7 mouse cellular contexts compared by ENCODE assay signal in genomic region chr8:124898251-124898905, GRCm38 (mm10). TPM values are rescaled to one million over a fixed set of nuclear protein-coding genes. Genes with fewer than 3 reads are reported as not detected.
DNase-seq lines count a peak whose midpoint lies in the region; ATAC-seq lines count a peak whose summit lies in the region.

No protein-coding gene starts in this region.

- H3K4me1 ChIP-seq in megakaryocyte, embryonic 14.5 days: peaks cover 71% of the 10 kb centered on the region
- peaks cover 34% of the 10 kb centered on the region for H3K4me1 ChIP-seq in embryonic facial prominence, embryonic 13.5 days
- H3K4me1 ChIP-seq in intestine, embryonic 14.5 days (replicated peaks; ENCODE audit: control insufficient read depth, insufficient read depth, low read length): peaks cover 20% of the 10 kb centered on the region
- peaks cover 35% of the 10 kb centered on the region for H3K4me1 ChIP-seq in neural tube, embryonic 12.5 days

- H3K36me3 ChIP-seq in megakaryocyte, embryonic 14.5 days (replicated peaks; ENCODE audit: low read length): peaks cover 75% of the 10 kb centered on the region
- peaks cover 52% of the 10 kb centered on the region for H3K36me3 ChIP-seq in embryonic facial prominence, embryonic 13.5 days
- H3K36me3 ChIP-seq in intestine, embryonic 14.5 days (ENCODE audit: control insufficient read depth, insufficient read depth, low read length): peaks cover 47% of the 10 kb centered on the region
- peaks cover 58% of the 10 kb centered on the region for H3K36me3 ChIP-seq in neural tube, embryonic 12.5 days

- H3K9me3 ChIP-seq in megakaryocyte, embryonic 14.5 days: no peaks in the 10 kb centered on the region
- no peaks in the 10 kb centered on the region for H3K9me3 ChIP-seq in embryonic facial prominence, embryonic 13.5 days
- no peaks in the 10 kb centered on the region for H3K9me3 ChIP-seq in intestine, embryonic 14.5 days (ENCODE audit: control insufficient read depth, low read length)
- H3K9me3 ChIP-seq in neural tube, embryonic 12.5 days: no peaks in the 10 kb centered on the region

- WGBS in embryonic facial prominence, embryonic 13.5 days: 7% methylated on average over 31 of the region's 31 CpGs
- WGBS in intestine, embryonic 14.5 days: 5% methylated on average over 31 of the region's 31 CpGs
- 7% methylated on average over 31 of the region's 31 CpGs for WGBS in neural tube, embryonic 12.5 days

- H3K27me3 ChIP-seq in megakaryocyte, embryonic 14.5 days (replicated peaks): no peaks in the 10 kb centered on the region
- H3K27me3 ChIP-seq in embryonic facial prominence, embryonic 13.5 days: no peaks in the 10 kb centered on the region
- H3K27me3 ChIP-seq in intestine, embryonic 14.5 days (replicated peaks; ENCODE audit: control insufficient read depth, insufficient read depth, low read length): no peaks in the 10 kb centered on the region
- no peaks in the 10 kb centered on the region for H3K27me3 ChIP-seq in neural tube, embryonic 12.5 days (replicated peaks)

- no peak for DNase-seq in intestine, embryonic 14.5 days (ENCODE audit: low spot score)
- no peak for DNase-seq in embryo, embryonic 9.5 days (ENCODE audit: extremely low spot score)
- no peak for DNase-seq in ovary, postnatal 10 days (ENCODE audit: low spot score)

- H3K4me3 ChIP-seq in megakaryocyte, embryonic 14.5 days (replicated peaks): peak overlapping the region; percentile 93
- peak overlapping the region; percentile 94 for H3K4me3 ChIP-seq in embryonic facial prominence, embryonic 13.5 days
- H3K4me3 ChIP-seq in intestine, embryonic 14.5 days (ENCODE audit: low read depth, low read length): peak overlapping the region; percentile 96
- H3K4me3 ChIP-seq in neural tube, embryonic 12.5 days: peak overlapping the region; percentile 96

- ATAC-seq in megakaryocyte, adult 5-6 weeks (ENCODE audit: poor library complexity, severe bottlenecking): no peak
- no peak for ATAC-seq in embryonic facial prominence, embryonic 13.5 days (ENCODE audit: insufficient number of reproducible peaks, insufficient read depth, low FRiP score, low TSS enrichment, low read depth)
- peak; percentile 22; the same call in 1 of the 2 replicates for ATAC-seq in intestine, embryonic 14.5 days (replicated peaks; ENCODE audit: low FRiP score, low TSS enrichment, low read depth)
- ATAC-seq in neural tube, embryonic 12.5 days (ENCODE audit: low FRiP score, low read depth): peak; percentile 39; the same call in 1 of the 2 replicates

- peak overlapping the region; percentile 88 for H3K9ac ChIP-seq in embryonic facial prominence, embryonic 13.5 days
- H3K9ac ChIP-seq in intestine, embryonic 14.5 days (ENCODE audit: low read length): peak overlapping the region; percentile 74
- peak overlapping the region; percentile 86 for H3K9ac ChIP-seq in neural tube, embryonic 12.5 days

- peak overlapping the region; percentile 98 for H3K4me2 ChIP-seq in embryonic facial prominence, embryonic 13.5 days
- peak overlapping the region; percentile 93 for H3K4me2 ChIP-seq in intestine, embryonic 14.5 days (ENCODE audit: low read length)
- peak overlapping the region; percentile 99 for H3K4me2 ChIP-seq in neural tube, embryonic 12.5 days (replicated peaks)

- H3K27ac ChIP-seq in embryonic facial prominence, embryonic 13.5 days: 0 out of 2 replicates have a peak overlapping the region, but pooled peaks have one; percentile 33
- H3K27ac ChIP-seq in intestine, embryonic 14.5 days (ENCODE audit: low read depth): no peak overlapping the region
- H3K27ac ChIP-seq in neural tube, embryonic 12.5 days: 0 out of 2 replicates have a peak overlapping the region, but pooled peaks have one; percentile 26

RNA-seq across cellular contexts. Expression of gene Sprtn, which starts 0.7 kb away (rescaled TPM):
- polyA plus RNA-seq in megakaryocyte, embryonic 14.5 days (2012; ENCODE audit: insufficient read depth, low replicate concordance): 1.7 and 2.5 TPM in 2 replicates
- 11.0 and 11.1 TPM in 2 replicates for total RNA-seq in megakaryocyte, adult 5-6 weeks (2015)
- total RNA-seq in megakaryocyte, adult 5-6 weeks (2017): 18.9 and 20.7 TPM in 2 replicates
- 10.4 and 10.7 TPM in 2 replicates for polyA plus RNA-seq in embryonic facial prominence, embryonic 13.5 days (2015; fragmentation: Nextera tagmentation; extraction: Ambion mirVana)
- 7.9 and 8.8 TPM in 2 replicates for polyA plus RNA-seq in intestine, embryonic 14.5 days (2014; fragmentation: Nextera tagmentation; extraction: Ambion mirVana)
- 12.6 and 15.1 TPM in 2 replicates for polyA plus RNA-seq in neural tube, embryonic 12.5 days (2016; fragmentation: Nextera tagmentation; extraction: Ambion mirVana)

RNA-seq across cellular contexts. Expression of gene Exoc8, which starts 0.9 kb away (rescaled TPM):
- 2.1 and 3.3 TPM in 2 replicates for polyA plus RNA-seq in megakaryocyte, embryonic 14.5 days (2012; ENCODE audit: insufficient read depth, low replicate concordance)
- 6.5 and 8.9 TPM in 2 replicates for total RNA-seq in megakaryocyte, adult 5-6 weeks (2015)
- 14.5 and 16.1 TPM in 2 replicates for total RNA-seq in megakaryocyte, adult 5-6 weeks (2017)
- 9.4 and 9.9 TPM in 2 replicates for polyA plus RNA-seq in embryonic facial prominence, embryonic 13.5 days (2015; fragmentation: Nextera tagmentation; extraction: Ambion mirVana)
- polyA plus RNA-seq in intestine, embryonic 14.5 days (2014; fragmentation: Nextera tagmentation; extraction: Ambion mirVana): 7.5 and 7.7 TPM in 2 replicates
- polyA plus RNA-seq in neural tube, embryonic 12.5 days (2016; fragmentation: Nextera tagmentation; extraction: Ambion mirVana): 15.4 and 17.3 TPM in 2 replicates

RNA-seq across cellular contexts. Expression of gene 2810004N23Rik, which starts 35.5 kb away (rescaled TPM):
- polyA plus RNA-seq in megakaryocyte, embryonic 14.5 days (2012; ENCODE audit: insufficient read depth, low replicate concordance): 8.3 and 25.4 TPM in 2 replicates
- total RNA-seq in megakaryocyte, adult 5-6 weeks (2015): 11.6 and 13.2 TPM in 2 replicates
- 23.9 and 24.4 TPM in 2 replicates for total RNA-seq in megakaryocyte, adult 5-6 weeks (2017)
- polyA plus RNA-seq in embryonic facial prominence, embryonic 13.5 days (2015; fragmentation: Nextera tagmentation; extraction: Ambion mirVana): 52.7 and 53.9 TPM in 2 replicates
- 45.2 and 46.4 TPM in 2 replicates for polyA plus RNA-seq in intestine, embryonic 14.5 days (2014; fragmentation: Nextera tagmentation; extraction: Ambion mirVana)
- 40.2 and 42.6 TPM in 2 replicates for polyA plus RNA-seq in neural tube, embryonic 12.5 days (2016; fragmentation: Nextera tagmentation; extraction: Ambion mirVana)

RNA-seq across cellular contexts. Expression of gene Gnpat, which starts 35.5 kb away (rescaled TPM):
- polyA plus RNA-seq in megakaryocyte, embryonic 14.5 days (2012; ENCODE audit: insufficient read depth, low replicate concordance): 41.4 and 55.3 TPM in 2 replicates
- 44.3 and 54.3 TPM in 2 replicates for total RNA-seq in megakaryocyte, adult 5-6 weeks (2015)
- 43.9 and 50.3 TPM in 2 replicates for total RNA-seq in megakaryocyte, adult 5-6 weeks (2017)
- 91.6 and 94.7 TPM in 2 replicates for polyA plus RNA-seq in embryonic facial prominence, embryonic 13.5 days (2015; fragmentation: Nextera tagmentation; extraction: Ambion mirVana)
- polyA plus RNA-seq in intestine, embryonic 14.5 days (2014; fragmentation: Nextera tagmentation; extraction: Ambion mirVana): 103 and 105 TPM in 2 replicates
- 111 and 113 TPM in 2 replicates for polyA plus RNA-seq in neural tube, embryonic 12.5 days (2016; fragmentation: Nextera tagmentation; extraction: Ambion mirVana)

RNA-seq across cellular contexts. Expression of gene Egln1, which starts 50.7 kb away (rescaled TPM):
- 6.7 and 14.0 TPM in 2 replicates for polyA plus RNA-seq in megakaryocyte, embryonic 14.5 days (2012; ENCODE audit: insufficient read depth, low replicate concordance)
- 26.5 and 28.4 TPM in 2 replicates for total RNA-seq in megakaryocyte, adult 5-6 weeks (2015)
- total RNA-seq in megakaryocyte, adult 5-6 weeks (2017): 17.8 and 19.2 TPM in 2 replicates
- polyA plus RNA-seq in embryonic facial prominence, embryonic 13.5 days (2015; fragmentation: Nextera tagmentation; extraction: Ambion mirVana): 15.0 and 16.3 TPM in 2 replicates
- polyA plus RNA-seq in intestine, embryonic 14.5 days (2014; fragmentation: Nextera tagmentation; extraction: Ambion mirVana): 16.8 and 18.7 TPM in 2 replicates
- polyA plus RNA-seq in neural tube, embryonic 12.5 days (2016; fragmentation: Nextera tagmentation; extraction: Ambion mirVana): 17.4 and 18.2 TPM in 2 replicates

Comparison
In these comparisons a context has a peak if more than half of its experiments do, and no peak if none do; other contexts are left out.
1. ATAC-seq: peak in intestine, embryonic 14.5 days (single experiment) and neural tube, embryonic 12.5 days (single experiment); none in megakaryocyte, adult 5-6 weeks (single experiment) and embryonic facial prominence, embryonic 13.5 days (single experiment).
2. Peak in every context shown above with its lines, with median percentiles within 50 percentile points of each other: H3K4me3 ChIP-seq, H3K4me2 ChIP-seq and H3K9ac ChIP-seq.